Mouse (Mus musculus): ENCODE data around the gene Casp3. TPM values are rescaled to one million over a fixed set of nuclear protein-coding genes. Genes with fewer than 3 reads are reported as not detected.
"Not testable (repeated sequence)": the region's sequence is repeated elsewhere in the genome, so short reads cannot be mapped to it uniquely, and the experiment has no call there.

The Casp3 gene
- total RNA-seq (2021): 10 to 100 TPM; 35.1 to 35.2 TPM
- long read RNA-seq, experiment 1, transcript Casp3-204 (7 exons, 2,601 nt): major isoform, 15 of 23 reads
- long read RNA-seq, experiment 1, partial matches to known transcripts: 5 of 23 reads
- long read RNA-seq, experiment 1, other reads (novel, unspliced or antisense): 1 of 23 reads
- long read RNA-seq, experiment 2, transcript Casp3-204 (7 exons, 2,601 nt): major isoform, 25 of 47 reads
- long read RNA-seq, experiment 2, partial matches to known transcripts: 5 of 47 reads
- long read RNA-seq, experiment 2, other reads (novel, unspliced or antisense): 13 of 47 reads

- DNase-seq (ENCODE audit: low spot score in 2 of 2): peak; percentile 96 to 97
Measured at GRCm38 (mm10) chr8:46616879-46617689, at the start of gene Casp3, which contains the start of gene Primpol. Casp3 (plus strand) TSS chr8:46617291. Primpol (minus strand) TSS chr8:46617212.

- DNase-seq (ENCODE audit: low spot score in 2 of 2): no peak
Measured at GRCm38 (mm10) chr8:46567946-46568345, 49.1 kb upstream of the Casp3 start.

GRCm38 (mm10) chr8:46568942-46569341 is 48.1 kb upstream of the Casp3 start:
- DNase-seq (ENCODE audit: low spot score in 2 of 2): no peak

GRCm38 (mm10) chr8:46569659-46570441 is 47.2 kb upstream of the Casp3 start:
- DNase-seq (ENCODE audit: low spot score in 2 of 2): no peak

- DNase-seq (ENCODE audit: low spot score in 2 of 2): no peak
Measured at GRCm38 (mm10) chr8:46570673-46571072, 46.4 kb upstream of the Casp3 start.

GRCm38 (mm10) chr8:46573446-46573845 is 43.6 kb upstream of the Casp3 start:
- DNase-seq (ENCODE audit: low spot score in 2 of 2): no peak

- DNase-seq (ENCODE audit: low spot score in 2 of 2): no peak
Measured at GRCm38 (mm10) chr8:46573964-46574363, 43.1 kb upstream of the Casp3 start.

GRCm38 (mm10) chr8:46578794-46579193 is 38.3 kb upstream of the Casp3 start:
- no peak for DNase-seq (ENCODE audit: low spot score in 2 of 2)

- DNase-seq (ENCODE audit: low spot score in 2 of 2): not testable (repeated sequence)
Measured at GRCm38 (mm10) chr8:46584328-46584727, 32.8 kb upstream of the Casp3 start.

GRCm38 (mm10) chr8:46585576-46585975 is 31.5 kb upstream of the Casp3 start:
- DNase-seq (ENCODE audit: low spot score in 2 of 2): no peak

GRCm38 (mm10) chr8:46587911-46588310 is 29.2 kb upstream of the Casp3 start:
- DNase-seq (ENCODE audit: low spot score in 2 of 2): no peak

- DNase-seq (ENCODE audit: low spot score in 2 of 2): no peak
Measured at GRCm38 (mm10) chr8:46588663-46589062, 28.4 kb upstream of the Casp3 start.

- no peak for DNase-seq (ENCODE audit: low spot score in 2 of 2)
Measured at GRCm38 (mm10) chr8:46593067-46593466, 24.0 kb upstream of the Casp3 start.

GRCm38 (mm10) chr8:46593772-46594171 is 23.3 kb upstream of the Casp3 start:
- DNase-seq (ENCODE audit: low spot score in 2 of 2): no peak

- no peak for DNase-seq (ENCODE audit: low spot score in 2 of 2)
Measured at GRCm38 (mm10) chr8:46595593-46595992, 21.5 kb upstream of the Casp3 start.

- DNase-seq (ENCODE audit: low spot score in 2 of 2): no peak
Measured at GRCm38 (mm10) chr8:46596530-46596929, 20.6 kb upstream of the Casp3 start.

- no peak for DNase-seq (ENCODE audit: low spot score in 2 of 2)
Measured at GRCm38 (mm10) chr8:46597411-46597810, 19.7 kb upstream of the Casp3 start.

- DNase-seq (ENCODE audit: low spot score in 2 of 2): no peak
Measured at GRCm38 (mm10) chr8:46598114-46598513, 19.0 kb upstream of the Casp3 start.

- DNase-seq (ENCODE audit: low spot score in 2 of 2): no peak
Measured at GRCm38 (mm10) chr8:46598753-46599152, 18.3 kb upstream of the Casp3 start.

- DNase-seq (ENCODE audit: low spot score in 2 of 2): no peak
Measured at GRCm38 (mm10) chr8:46599314-46599904, 17.7 kb upstream of the Casp3 start.
